Mouse (Mus musculus) CH12.LX (cell line): Measurements from ENCODE around the gene Rnase13. TPM values are rescaled to one million over a fixed set of nuclear protein-coding genes. Genes with fewer than 3 reads are reported as not detected.

Experiments used
- DNase-seq: peaks from one replicate; pipeline ENCODE4 v3.0.0-alpha.2; 2013; ENCODE audit errors: extremely low read depth
- H3K27ac ChIP-seq: 2 replicates; pipeline ENCODE4 v1.5.1; 2012; ENCODE audit warnings: low read depth, mild to moderate bottlenecking, control low read depth, moderate library complexity; ENCODE audit not compliant: insufficient read depth
- H3K27me3 ChIP-seq: replicated peaks from 2 replicates; pipeline ENCODE3; 2012; ENCODE audit warnings: inconsistent platforms
- H3K36me3 ChIP-seq, 2 experiments: replicated peaks in 1 of 2; 2 replicates each; pipeline versions ENCODE3 to v1.6.1; 2012; ENCODE audit warnings: inconsistent platforms in 1 of 2, low read length in 1 of 2, mild to moderate bottlenecking in 1 of 2, mixed read lengths in 1 of 2, moderate library complexity in 1 of 2; ENCODE audit not compliant: control insufficient read depth in 1 of 2, insufficient read depth in 1 of 2
- H3K4me1 ChIP-seq, 2 experiments: 2 replicates each; pipeline ENCODE4 v1.6.1; 2012; ENCODE audit warnings: inconsistent platforms in 1 of 2, moderate library complexity in 1 of 2; ENCODE audit not compliant: insufficient read depth in 2 of 2, control insufficient read depth in 1 of 2
- H3K4me2 ChIP-seq: 2 replicates; pipeline ENCODE4 v1.6.1; 2012; ENCODE audit warnings: low read depth, mild to moderate bottlenecking, control low read depth; ENCODE audit not compliant: poor library complexity, insufficient read depth, severe bottlenecking
- H3K4me3 ChIP-seq, 3 experiments: fragments of 150-350 bp in 1 of 3; sonication (generic) in 1 of 3; replicated peaks in 1 of 3; 2 replicates each; pipeline versions ENCODE3 to v1.5.1; 2011 to 2012; ENCODE audit warnings: low read depth in 2 of 3, low read length in 2 of 3, mild to moderate bottlenecking in 2 of 3, moderate library complexity in 2 of 3, control low read depth in 1 of 3, improper control_type of control experiment in 1 of 3, inconsistent platforms in 1 of 3, mixed read lengths in 1 of 3; ENCODE audit not compliant: poor library complexity in 1 of 3
- H3K79me2 ChIP-seq: replicated peaks from 2 replicates; pipeline ENCODE4 v1.6.1; 2012; ENCODE audit warnings: mild to moderate bottlenecking, moderate library complexity; ENCODE audit not compliant: control insufficient read depth, poor library complexity, insufficient read depth, severe bottlenecking; ENCODE audit errors: extremely low read depth
- H3K9ac ChIP-seq: 2 replicates; pipeline ENCODE4 v1.6.1; 2012; ENCODE audit warnings: low read depth, mild to moderate bottlenecking, control low read depth, moderate library complexity; ENCODE audit not compliant: insufficient read depth
- H3K9me3 ChIP-seq: replicated peaks from 2 replicates; pipeline ENCODE3; 2012; ENCODE audit warnings: low read length, inconsistent platforms, mixed read lengths
- BHLHE40 ChIP-seq: IDR thresholded peaks from 2 replicates; pipeline ENCODE4 v1.6.1; 2011; ENCODE audit warnings: mild to moderate bottlenecking, low read depth, low read length, improper control_type of control experiment
- CHD1 ChIP-seq: IDR thresholded peaks from 2 replicates; pipeline ENCODE4 v1.6.1; 2012; ENCODE audit warnings: low read depth, low read length, improper control_type of control experiment, inconsistent platforms
- CTCF ChIP-seq, 2 experiments: IDR thresholded peaks in 1 of 2; conservative IDR thresholded peaks in 1 of 2; 2 replicates each; pipeline ENCODE4 v1.5.1; 2011 to 2012; ENCODE audit warnings: low read depth in 2 of 2, low read length in 2 of 2, improper control_type of control experiment in 1 of 2, inconsistent platforms in 1 of 2, mild to moderate bottlenecking in 1 of 2, moderate library complexity in 1 of 2
- E2F4 ChIP-seq: IDR thresholded peaks from 2 replicates; pipeline ENCODE4 v1.6.1; 2011; ENCODE audit warnings: low read depth, low read length, improper control_type of control experiment; ENCODE audit not compliant: insufficient replicate concordance
- ELF1 ChIP-seq: IDR thresholded peaks from 2 replicates; pipeline ENCODE4 v1.6.1; 2014; ENCODE audit warnings: low read depth, mild to moderate bottlenecking, inconsistent platforms, low read length, improper control_type of control experiment
- ETS1 ChIP-seq: conservative IDR thresholded peaks from 2 replicates; pipeline ENCODE4 v1.6.1; 2012; ENCODE audit warnings: low read depth, mild to moderate bottlenecking, inconsistent platforms, low read length, improper control_type of control experiment, moderate library complexity
- GABPA ChIP-seq: IDR thresholded peaks from 2 replicates; pipeline ENCODE4 v1.6.1; 2012; ENCODE audit warnings: low read depth, low read length, improper control_type of control experiment, inconsistent platforms; ENCODE audit not compliant: insufficient replicate concordance
- IRF4 ChIP-seq: IDR thresholded peaks from 2 replicates; pipeline ENCODE4 v1.6.1; 2014; ENCODE audit warnings: low read depth, mild to moderate bottlenecking, inconsistent platforms, low read length, improper control_type of control experiment
- JUN ChIP-seq: IDR thresholded peaks from 2 replicates; pipeline ENCODE4 v1.6.1; 2011; ENCODE audit warnings: low read depth, mild to moderate bottlenecking, low read length, improper control_type of control experiment, moderate library complexity; ENCODE audit not compliant: insufficient read depth
- JUND ChIP-seq: conservative IDR thresholded peaks from 2 replicates; pipeline ENCODE4 v1.6.1; 2011; ENCODE audit warnings: low read depth, low read length, improper control_type of control experiment
- MAFK ChIP-seq: IDR thresholded peaks from 2 replicates; pipeline ENCODE4 v1.6.1; 2011; ENCODE audit warnings: low read length, improper control_type of control experiment; ENCODE audit not compliant: insufficient replicate concordance
- MAX ChIP-seq: IDR thresholded peaks from 2 replicates; pipeline ENCODE4 v1.6.1; 2011; ENCODE audit warnings: low read length, improper control_type of control experiment
- MEF2A ChIP-seq: IDR thresholded peaks from 2 replicates; pipeline ENCODE4 v1.6.1; 2014; ENCODE audit warnings: low read depth, mild to moderate bottlenecking, inconsistent platforms, low read length, improper control_type of control experiment, borderline replicate concordance
- MXI1 ChIP-seq: IDR thresholded peaks from 2 replicates; pipeline ENCODE4 v1.6.1; 2011; ENCODE audit warnings: mild to moderate bottlenecking, low read depth, low read length, improper control_type of control experiment
- NELFE ChIP-seq: IDR thresholded peaks from 2 replicates; pipeline ENCODE4 v1.6.1; 2011; ENCODE audit warnings: low read depth, low read length, improper control_type of control experiment
- NRF1 ChIP-seq: IDR thresholded peaks from 2 replicates; pipeline ENCODE4 v1.6.1; 2014; ENCODE audit warnings: low read depth, mild to moderate bottlenecking, inconsistent platforms, low read length, improper control_type of control experiment, moderate library complexity
- PAX5 ChIP-seq: IDR thresholded peaks from 2 replicates; pipeline ENCODE4 v1.6.1; 2012; ENCODE audit warnings: low read length, inconsistent platforms, mixed read lengths
- POLR2A ChIP-seq: IDR thresholded peaks from 2 replicates; pipeline ENCODE4 v1.6.1; 2011; ENCODE audit warnings: low read depth, mild to moderate bottlenecking, improper control_type of control experiment, low read length
- POLR2AphosphoS2 ChIP-seq: IDR thresholded peaks from 2 replicates; pipeline ENCODE4 v1.6.1; 2011; ENCODE audit warnings: low read depth, low read length, improper control_type of control experiment
- RCOR1 ChIP-seq: conservative IDR thresholded peaks from 2 replicates; pipeline ENCODE4 v1.6.1; 2012; ENCODE audit warnings: low read depth, mild to moderate bottlenecking, inconsistent platforms, low read length, improper control_type of control experiment
- SIN3A ChIP-seq: IDR thresholded peaks from 2 replicates; pipeline ENCODE4 v1.6.1; 2012; ENCODE audit warnings: low read length, improper control_type of control experiment, inconsistent platforms
- SMC3 ChIP-seq: IDR thresholded peaks from 2 replicates; pipeline ENCODE4 v1.6.1; 2011; ENCODE audit warnings: low read depth, low read length, improper control_type of control experiment
- TBP ChIP-seq: conservative IDR thresholded peaks from 2 replicates; pipeline ENCODE4 v1.6.1; 2011; ENCODE audit warnings: low read depth, low read length, improper control_type of control experiment
- TCF12 ChIP-seq: IDR thresholded peaks from 2 replicates; pipeline ENCODE4 v1.6.1; 2014; ENCODE audit warnings: low read depth, mild to moderate bottlenecking, inconsistent platforms, low read length, improper control_type of control experiment
- UBTF ChIP-seq: IDR thresholded peaks from 2 replicates; pipeline ENCODE4 v1.6.1; 2012; ENCODE audit warnings: low read depth, mild to moderate bottlenecking, inconsistent platforms, low read length, improper control_type of control experiment, moderate library complexity
- USF1 ChIP-seq: IDR thresholded peaks from 2 replicates; pipeline ENCODE4 v1.6.1; 2014; ENCODE audit warnings: low read depth, mild to moderate bottlenecking, inconsistent platforms, low read length, improper control_type of control experiment
- USF2 ChIP-seq: conservative IDR thresholded peaks from 2 replicates; pipeline ENCODE4 v1.6.1; 2011; ENCODE audit warnings: low read depth, low read length, improper control_type of control experiment
- ZC3H11A ChIP-seq: IDR thresholded peaks from 2 replicates; pipeline ENCODE4 v1.6.1; 2012; ENCODE audit warnings: low read depth, mild to moderate bottlenecking, inconsistent platforms, low read length, improper control_type of control experiment
- ZKSCAN1 ChIP-seq: IDR thresholded peaks from 2 replicates; pipeline ENCODE4 v1.6.1; 2012; ENCODE audit warnings: low read depth, inconsistent platforms, low read length, improper control_type of control experiment, borderline replicate concordance
- ZNF384 ChIP-seq: IDR thresholded peaks from 2 replicates; pipeline ENCODE4 v1.6.1; 2012; ENCODE audit warnings: low read depth, low read length, improper control_type of control experiment, inconsistent platforms
- dilution Hi-C: fragments of 300-500 bp; cut with MboI; formaldehyde crosslinking; loops from 2 replicates; pipeline ENCODE4 v1.14.3; 2020; ENCODE audit warnings: low sequenced_read_pairs; ENCODE audit not compliant: extremely low pct_unique_long_range_greater_than_20kb, extremely low pct_ligation_motif_present
- in situ Hi-C: fragments of 300-500 bp; cut with MboI; formaldehyde crosslinking; loops from 3 replicates; pipeline ENCODE4 v1.14.3; 2019; ENCODE audit warnings: low sequenced_read_pairs, low pct_ligation_motif_present, low pct_unique_long_range_greater_than_20kb, mixed read lengths
- polyA plus RNA-seq: library from polyadenylated mRNA; unstranded; fragments of >175 nt; gene quantifications from 2 replicates; pipeline ENCODE4 v1.2.1, GENCODE M21; 2012; ENCODE audit warnings: low read depth; ENCODE audit not compliant: insufficient read length
- total RNA-seq, 2 experiments: library from RNA; depleted of rRNA; stranded (reverse); fragments of 300-350 nt in 1 of 2; fragments of >200 nt in 1 of 2; gene quantifications; 2 replicates each; pipeline ENCODE4 v1.2.3; 2012 to 2014

The Rnase13 gene
- total and polyA plus RNA-seq, 3 experiments = not detected

DNA sequence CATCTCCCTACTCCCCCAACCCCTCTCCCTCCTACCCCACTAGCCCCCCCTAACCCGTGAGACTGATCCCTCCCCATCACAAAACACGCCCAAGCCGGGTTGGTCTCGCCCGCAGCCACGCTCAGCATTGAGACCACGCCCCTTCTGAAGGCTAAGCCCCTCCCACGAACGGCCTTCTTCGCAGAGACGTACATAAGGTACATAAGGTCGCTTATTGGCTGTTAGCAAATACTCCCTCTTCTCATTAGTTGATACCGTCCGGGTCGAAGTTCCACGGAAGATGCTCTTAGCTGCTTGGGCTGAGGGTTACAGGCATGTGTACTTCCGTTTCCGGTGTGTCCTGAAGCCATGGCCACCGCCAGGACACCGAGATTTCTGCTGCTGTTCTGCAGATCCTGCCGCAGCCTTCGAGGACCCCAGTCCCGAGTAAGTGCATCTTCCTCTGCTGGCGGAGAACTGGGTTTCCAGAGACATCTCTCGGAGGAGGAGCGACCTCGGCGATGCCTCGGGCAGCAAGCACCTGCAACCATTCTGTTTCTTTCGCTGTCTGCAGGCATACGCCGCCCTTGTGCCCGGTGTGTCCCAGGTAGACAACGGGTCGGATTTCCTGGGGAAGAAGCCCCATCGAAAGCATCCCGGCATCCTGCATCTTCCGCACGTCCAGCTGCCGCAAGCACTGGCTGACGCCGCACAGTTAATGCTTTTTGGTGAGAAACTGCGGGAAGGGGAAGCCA lies 37.8 kb downstream of the Rnase13 start, which contains the start of gene Mettl17 (continued):
- no peak for TF ChIP-seq USF2
- TF ChIP-seq PAX5 = no peak
- TF ChIP-seq JUND = no peak
- peak; percentile 82 for TF ChIP-seq TBP
- TF ChIP-seq E2F4 = no peak
- TF ChIP-seq SMC3 = no peak
- no peak for TF ChIP-seq NRF1
- TF ChIP-seq POLR2AphosphoS2 = 0 out of 2 replicates have a peak, but pooled peaks have one; percentile 41
- TF ChIP-seq UBTF = no peak
- TF ChIP-seq IRF4 = peak; percentile 25; the same call in 1 of the 2 replicates
- no peak for TF ChIP-seq CHD1
- no peak for TF ChIP-seq BHLHE40
- peak; percentile 76; the same call in 1 of the 2 replicates for TF ChIP-seq MXI1
- TF ChIP-seq NELFE = peak; percentile 82
- TF ChIP-seq RCOR1 = no peak
- no peak for TF ChIP-seq ETS1
- no peak for TF ChIP-seq USF1
- TF ChIP-seq ZC3H11A = no peak
- no peak for TF ChIP-seq CTCF (conservative IDR thresholded peaks at IDR 0.05 in 1 of 2, IDR thresholded peaks at IDR 0.05 in 1 of 2; ENCODE audit: low read depth in 2 of 2, low read length in 2 of 2)

DNA sequence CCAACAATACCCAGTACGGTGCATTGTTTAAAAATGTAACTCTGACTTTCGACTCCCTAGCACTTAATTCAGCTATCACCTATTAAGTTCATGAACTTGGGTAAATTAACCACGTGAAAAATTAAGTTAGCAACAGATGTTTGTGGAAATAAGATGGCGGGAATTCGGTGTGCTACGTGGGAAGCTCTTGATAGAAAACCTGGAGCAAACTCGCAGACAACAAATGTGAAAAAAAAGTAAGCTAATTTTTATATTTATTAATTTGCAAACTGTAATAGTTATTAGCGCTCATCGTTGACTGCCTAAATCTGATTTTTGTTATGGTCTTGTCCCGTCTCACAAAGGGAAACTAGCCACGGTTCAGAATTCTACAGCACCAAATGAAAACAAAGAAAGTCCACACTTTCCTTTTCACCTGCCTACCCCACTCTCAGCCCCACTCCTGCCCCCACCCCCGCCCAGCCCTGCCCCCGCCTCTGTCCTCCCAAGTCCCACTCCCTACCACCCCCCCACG lies 38.5 kb downstream of the Rnase13 start:
- in situ Hi-C loops (no loop called here), dilution Hi-C loops (no loop called here)
- Histone ChIP-seq H3K79me2 (peaks cover 13% of the 10 kb centered on the region), H3K4me1 (peaks cover 0 to 15% of the 10 kb centered on the region in 2 experiments; a peak in 2 of 4 replicates), H3K36me3 (peaks cover 17 to 29% of the 10 kb centered on the region in 2 experiments), H3K4me3 (peak overlapping the region; percentile 48 to 71 (median 63)), H3K27me3 (no peaks in the 10 kb centered on the region), H3K9ac (peak overlapping the region; percentile 67), H3K27ac (no peak overlapping the region), H3K4me2 (peak overlapping the region; percentile 94), H3K9me3 (no peaks in the 10 kb centered on the region)
- DNase-seq = peak; percentile 54
- TF ChIP-seq MAX (peak; percentile 10; the same call in 1 of the 2 replicates), TCF12 (0 out of 2 replicates have a peak, but pooled peaks have one; percentile 0), JUN (no peak), ZKSCAN1 (no peak), SIN3A (peak; percentile 21; the same call in 1 of the 2 replicates), MEF2A (0 out of 2 replicates have a peak, but pooled peaks have one; percentile 8), NELFE (0 out of 2 replicates have a peak, but pooled peaks have one; percentile 2), GABPA (no peak), ELF1 (no peak), MXI1 (0 out of 2 replicates have a peak, but pooled peaks have one; percentile 10), POLR2A (no peak), UBTF (no peak), CHD1 (peak; percentile 92), MAFK (no peak), TBP (no peak), ZNF384 (no peak), BHLHE40 (peak; percentile 7; the same call in 1 of the 2 replicates)
